Mouse (Mus musculus) G1E (cell line): ENCODE results near the gene Ginm1. TPM values are rescaled to one million over a fixed set of nuclear protein-coding genes. Genes with fewer than 3 reads are reported as not detected.

Experiments
- ATAC-seq: 2 replicates; pipeline ENCODE4 v1.8.0; 2016; ENCODE audit warnings: mild to moderate bottlenecking; ENCODE audit not compliant: insufficient number of reproducible peaks, poor library complexity, low FRiP score, severe bottlenecking; ENCODE audit errors: extremely low read depth
- DNase-seq: peaks from one replicate; pipeline ENCODE4 v3.0.0; 2012; ENCODE audit warnings: low spot score
- H3K27me3 ChIP-seq: 2 replicates; pipeline ENCODE4 v1.6.1; 2012; ENCODE audit warnings: mild to moderate bottlenecking, low read length, inconsistent platforms; ENCODE audit not compliant: insufficient read depth
- H3K36me3 ChIP-seq: replicated peaks from 2 replicates; pipeline ENCODE3; 2012; ENCODE audit warnings: mild to moderate bottlenecking, inconsistent platforms
- H3K4me1 ChIP-seq: 2 replicates; pipeline ENCODE4 v1.6.1; 2012; ENCODE audit warnings: low read depth, low read length, inconsistent platforms, mixed read lengths; ENCODE audit not compliant: insufficient read depth
- H3K4me3 ChIP-seq: 2 replicates; pipeline ENCODE4 v1.5.1; 2012; ENCODE audit warnings: low read depth, mild to moderate bottlenecking, inconsistent platforms, low read length, moderate library complexity, mixed read lengths
- H3K9me3 ChIP-seq: replicated peaks from 2 replicates; pipeline ENCODE4 v1.6.1; 2012; ENCODE audit warnings: inconsistent platforms
- CTCF ChIP-seq: IDR thresholded peaks from 2 replicates; pipeline ENCODE4 v1.5.1; 2012; ENCODE audit warnings: low read depth, low read length, inconsistent platforms, mixed read lengths
- GATA1 ChIP-seq: IDR thresholded peaks from 2 replicates; pipeline ENCODE4 v1.6.1; 2012; ENCODE audit warnings: borderline replicate concordance, low read length, inconsistent platforms, mixed read lengths
- GATA2 ChIP-seq: IDR thresholded peaks from 2 replicates; pipeline ENCODE4 v1.6.1; 2012; ENCODE audit warnings: low read depth, low read length, inconsistent platforms, borderline replicate concordance
- POLR2AphosphoS5 ChIP-seq: IDR thresholded peaks from 2 replicates; pipeline ENCODE4 v1.6.1; 2012; ENCODE audit warnings: low read depth, low read length, inconsistent platforms; ENCODE audit not compliant: insufficient replicate concordance
- TAL1 ChIP-seq: conservative IDR thresholded peaks from 2 replicates; pipeline ENCODE4 v1.6.1; 2012; ENCODE audit warnings: low read depth, low read length, inconsistent platforms, mixed read lengths
- polyA plus RNA-seq: library from polyadenylated mRNA; stranded (reverse); fragments of >175 nt; gene quantifications from 2 replicates; pipeline ENCODE4 v1.2.3, GENCODE M21; 2012
- total RNA-seq, 2 experiments: library from RNA; stranded (forward) in 1 of 2; stranded (reverse) in 1 of 2; fragments of 200-1000 nt in 1 of 2; fragments of >200 nt in 1 of 2; fragmentation: Nextera tagmentation in 1 of 2; gene quantifications; 2 replicates each; pipeline ENCODE4 v1.2.3; 2014 to 2017

Ginm1 gene
- total RNA-seq (2014; fragmentation: Nextera tagmentation) (26.6 and 31.5 TPM in 2 replicates), total RNA-seq (2017) (30.1 and 30.5 TPM in 2 replicates), polyA plus RNA-seq (6.6 and 7.8 TPM in 2 replicates)

GRCm38 (mm10) chr10:7792751-7793385 is at the start of gene Ginm1, which contains the start of gene Ppil4:
Ginm1 (minus strand) TSS chr10:7792824.
Ppil4 (plus strand) TSS chr10:7792891.
- Histone ChIP-seq H3K9me3 (no peaks in the 10 kb centered on the region), H3K27me3 (no peaks in the 10 kb centered on the region), H3K36me3 (peaks cover 55% of the 10 kb centered on the region), H3K4me1 (peaks cover 23% of the 10 kb centered on the region), H3K4me3 (peak within 1 kb of the TSS; percentile 88)
- peak; percentile 75 for DNase-seq
- peak; percentile 79 for ATAC-seq
- TF ChIP-seq GATA2 (no peak), GATA1 (no peak), TAL1 (no peak), POLR2AphosphoS5 (no peak), CTCF (no peak)

GRCm38 (mm10) chr10:7841571-7842080 is 49.0 kb upstream of the Ginm1 start:
- TF ChIP-seq CTCF (no peak), POLR2AphosphoS5 (no peak)
- Histone ChIP-seq H3K9me3 (no peaks in the 10 kb centered on the region), H3K4me3 (no peak overlapping the region), H3K27me3 (peaks cover 3% of the 10 kb centered on the region), H3K36me3 (no peaks in the 10 kb centered on the region), H3K4me1 (no peaks in the 10 kb centered on the region)
- no peak for ATAC-seq
- no peak for DNase-seq

- no peak overlapping the region for H3K4me3 ChIP-seq
- H3K4me1 ChIP-seq = no peaks in the 10 kb centered on the region
These were observed 48.2 kb upstream of the Ginm1 start for GRCm38 (mm10) chr10:7840785-7841184.

GRCm38 (mm10) chr10:7840353-7840733 is 47.7 kb upstream of the Ginm1 start:
- no peaks in the 10 kb centered on the region for H3K4me1 ChIP-seq
- H3K4me3 ChIP-seq = no peak overlapping the region
- peaks cover 4% of the 10 kb centered on the region for H3K27me3 ChIP-seq
- ATAC-seq (no peak), DNase-seq (no peak)
- no peaks in the 10 kb centered on the region for H3K9me3 ChIP-seq
- H3K36me3 ChIP-seq = no peaks in the 10 kb centered on the region
- TF ChIP-seq GATA1 (no peak), TAL1 (no peak), CTCF (no peak), POLR2AphosphoS5 (no peak), GATA2 (no peak)

More at GRCm38 (mm10) chr10:7840785-7841184, 48.2 kb upstream of the Ginm1 start:
- Histone ChIP-seq H3K27me3 (peaks cover under 1% of the 10 kb centered on the region), H3K36me3 (no peaks in the 10 kb centered on the region), H3K9me3 (no peaks in the 10 kb centered on the region)
- TF ChIP-seq CTCF (no peak), GATA1 (no peak), GATA2 (no peak), TAL1 (no peak), POLR2AphosphoS5 (no peak)
- no peak for ATAC-seq
- DNase-seq = no peak

- no peak overlapping the region for H3K4me3 ChIP-seq
- no peaks in the 10 kb centered on the region for H3K4me1 ChIP-seq
- TF ChIP-seq TAL1 (no peak), GATA1 (no peak), GATA2 (no peak), POLR2AphosphoS5 (no peak), CTCF (no peak)
- H3K36me3 ChIP-seq = no peaks in the 10 kb centered on the region
- ATAC-seq (no peak), DNase-seq (no peak)
- H3K9me3 ChIP-seq = no peaks in the 10 kb centered on the region
- peaks cover 4% of the 10 kb centered on the region for H3K27me3 ChIP-seq
These were observed 47.1 kb upstream of the Ginm1 start for GRCm38 (mm10) chr10:7839551-7840352.

- no peaks in the 10 kb centered on the region for H3K4me1 ChIP-seq
- TF ChIP-seq TAL1 (no peak), GATA1 (no peak), POLR2AphosphoS5 (no peak), GATA2 (no peak), CTCF (no peak)
- H3K27me3 ChIP-seq = peaks cover 4% of the 10 kb centered on the region
- no peak overlapping the region for H3K4me3 ChIP-seq
- no peaks in the 10 kb centered on the region for H3K9me3 ChIP-seq
- DNase-seq = no peak
- no peak for ATAC-seq
- H3K36me3 ChIP-seq = no peaks in the 10 kb centered on the region
These were observed 46.3 kb upstream of the Ginm1 start for GRCm38 (mm10) chr10:7838874-7839421.
